Mouse (Mus musculus) hindbrain, embryonic 10.5 days (tissue): ENCODE results near the gene Ppp4r3a. TPM values are rescaled to one million over a fixed set of nuclear protein-coding genes. Genes with fewer than 3 reads are reported as not detected.
A peak's percentile ranks its signal among the peaks of the same experiment; 100 is the strongest.
"Not testable (repeated sequence)": the region's sequence is repeated elsewhere in the genome, so short reads cannot be mapped to it uniquely, and the experiment has no call there.

Source experiments
- DNase-seq: peaks from one replicate; pipeline ENCODE4 v3.0.0-alpha.2; 2017; ENCODE audit warnings: low spot score
- H3K27ac ChIP-seq: fragments of 300-500 bp; sonication (generic); 2 replicates; pipeline ENCODE4 v1.5.1; 2016; ENCODE audit warnings: mild to moderate bottlenecking, moderate library complexity
- H3K27me3 ChIP-seq: fragments of 300-500 bp; sonication (generic); 2 replicates; pipeline ENCODE4 v1.6.1; 2016; ENCODE audit warnings: mild to moderate bottlenecking; ENCODE audit not compliant: poor library complexity, insufficient read depth, severe bottlenecking
- H3K36me3 ChIP-seq: fragments of 300-500 bp; sonication (generic); 2 replicates; pipeline ENCODE4 v1.6.1; 2016; ENCODE audit warnings: mild to moderate bottlenecking, moderate library complexity
- H3K4me1 ChIP-seq: fragments of 300-500 bp; sonication (generic); replicated peaks from 2 replicates; pipeline ENCODE4 v1.6.1; 2016; ENCODE audit warnings: mild to moderate bottlenecking
- H3K4me3 ChIP-seq: fragments of 300-500 bp; sonication (generic); 2 replicates; pipeline ENCODE4 v1.5.1; 2016; ENCODE audit warnings: mild to moderate bottlenecking, moderate library complexity
- H3K9me3 ChIP-seq: fragments of 300-500 bp; sonication (generic); 2 replicates; pipeline ENCODE4 v1.6.1; 2016; ENCODE audit warnings: mild to moderate bottlenecking, moderate library complexity
- WGBS: fragments of 180-500 bp; shearing (Covaris S2); methylation state at CpG from one replicate; pipeline ENCODE4 v1.1.7; 2016; 5-methylcytosine and 5-hydroxymethylcytosine counted together
- polyA plus RNA-seq: library from polyadenylated mRNA; unstranded; fragments of >200 nt; fragmentation: Nextera tagmentation; extraction: Ambion mirVana; gene quantifications from 2 replicates; pipeline ENCODE4 v1.2.1, GENCODE M21; 2016

The Ppp4r3a gene
- polyA plus RNA-seq = 50.3 and 50.8 TPM in 2 replicates

DNA sequence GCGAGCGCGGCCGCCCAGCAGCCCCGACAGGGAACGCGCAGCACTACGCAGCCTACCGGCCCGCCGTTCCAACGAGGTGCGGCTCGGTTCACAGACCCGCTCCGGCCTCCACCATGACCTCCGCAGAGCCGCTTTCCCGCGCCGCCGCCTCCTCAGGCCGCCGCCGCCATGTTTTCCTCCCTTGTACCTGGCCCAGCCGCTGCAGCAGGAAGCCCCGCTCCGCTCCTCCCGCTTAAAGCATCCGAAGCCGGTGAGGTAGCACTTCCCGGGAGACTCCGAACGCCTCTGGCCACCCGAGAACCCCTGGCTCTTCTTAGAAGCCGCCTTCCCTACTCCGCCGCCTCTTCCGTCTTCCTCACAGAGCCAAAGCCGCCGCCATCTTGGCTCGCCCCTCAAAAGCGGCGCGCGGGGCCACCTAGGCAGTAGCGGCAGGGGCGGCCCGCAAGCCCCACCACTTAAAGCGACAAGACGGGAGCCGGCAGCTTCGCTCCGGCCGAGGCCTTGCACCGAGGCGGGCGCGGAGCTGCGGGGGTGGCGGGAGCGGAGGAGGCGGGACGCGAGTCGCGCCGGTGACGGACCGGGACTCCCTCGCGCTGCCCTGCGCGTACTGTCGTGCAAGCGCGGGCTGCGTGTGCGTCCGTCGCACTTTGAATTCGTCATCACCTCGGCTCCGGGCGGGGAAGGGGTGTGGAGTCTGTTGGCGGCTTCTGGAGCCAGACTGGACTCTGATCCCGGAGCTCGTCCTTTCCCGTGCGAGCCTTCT is at the start of gene Ppp4r3a:
Gene Ppp4r3a (minus strand): TSS at position 627 of the 763 bp plus-strand sequence.
- no peaks in the 10 kb centered on the region for H3K9me3 ChIP-seq
- H3K27me3 ChIP-seq = no peaks in the 10 kb centered on the region
- H3K4me3 ChIP-seq = peak within 1 kb of the TSS; percentile 99
- DNase-seq = peak; percentile 97
- H3K4me1 ChIP-seq = peaks cover 28% of the 10 kb centered on the region
- WGBS = under 1% methylated on average over 90 of the region's 90 CpGs
- peaks cover 30% of the 10 kb centered on the region for H3K36me3 ChIP-seq
- H3K27ac ChIP-seq = peak within 1 kb of the TSS; percentile 97

GRCm38 (mm10) chr12:101123013-101123412 is 39.5 kb upstream of the Ppp4r3a start:
- Histone ChIP-seq H3K4me3 (no peak overlapping the region), H3K9me3 (no peaks in the 10 kb centered on the region), H3K27me3 (no peaks in the 10 kb centered on the region), H3K36me3 (no peaks in the 10 kb centered on the region), H3K27ac (no peak overlapping the region), H3K4me1 (no peaks in the 10 kb centered on the region)
- WGBS = 23% methylated on average over 1 of the region's 1 CpGs
- DNase-seq = no peak

DNA sequence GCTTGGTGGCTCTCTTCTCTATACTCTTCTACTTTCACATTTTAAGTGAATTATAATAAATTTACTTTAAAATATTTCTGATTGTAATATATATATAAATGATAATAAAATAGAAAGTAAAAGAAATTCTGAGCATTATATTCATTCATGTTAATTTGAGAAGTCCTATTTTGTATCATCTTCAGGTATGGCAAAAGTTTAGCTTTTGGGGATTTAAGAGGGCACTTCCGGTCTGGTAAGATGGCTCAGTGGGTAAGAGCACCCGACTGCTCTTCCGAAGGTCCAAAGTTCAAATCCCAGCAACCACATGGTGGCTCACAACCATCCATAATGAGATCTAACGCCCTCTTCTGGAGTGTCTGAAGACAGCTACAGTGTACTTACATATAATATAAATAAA is 38.6 kb upstream of the Ppp4r3a start:
- not testable (repeated sequence) for H3K27ac ChIP-seq, H3K4me1 ChIP-seq, H3K4me3 ChIP-seq, H3K27me3 ChIP-seq, H3K9me3 ChIP-seq, DNase-seq, H3K36me3 ChIP-seq
- WGBS = 73% methylated on average over 4 of the region's 4 CpGs

- not testable (repeated sequence) for H3K27ac ChIP-seq, H3K4me3 ChIP-seq, H3K27me3 ChIP-seq, DNase-seq, H3K4me1 ChIP-seq, H3K36me3 ChIP-seq, H3K9me3 ChIP-seq
- 84% methylated on average over 3 of the region's 3 CpGs for WGBS
Measured at GRCm38 (mm10) chr12:101109794-101110585, 26.5 kb upstream of the Ppp4r3a start.

DNA sequence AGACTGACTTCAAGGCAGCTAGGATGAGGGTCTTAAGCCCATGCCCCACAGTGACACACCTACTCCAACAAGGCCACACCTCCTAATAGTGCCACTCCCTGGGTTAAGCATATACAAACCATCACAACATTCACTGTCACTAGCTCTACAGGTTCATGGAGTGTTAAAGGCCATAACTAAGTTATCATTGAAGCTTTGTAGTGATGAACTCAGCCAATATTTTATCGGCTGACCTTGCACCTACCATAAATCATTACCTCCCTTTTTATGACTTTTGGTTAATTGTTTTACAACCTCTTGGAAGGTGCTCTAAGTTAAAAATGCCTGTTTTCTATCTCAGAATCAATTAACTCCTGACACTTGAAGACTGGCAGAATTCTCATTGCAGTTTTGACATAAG is 24.2 kb upstream of the Ppp4r3a start:
- Histone ChIP-seq H3K27me3 (no peaks in the 10 kb centered on the region), H3K4me3 (no peak overlapping the region), H3K4me1 (no peaks in the 10 kb centered on the region), H3K9me3 (no peaks in the 10 kb centered on the region), H3K36me3 (no peaks in the 10 kb centered on the region), H3K27ac (no peak overlapping the region)
- DNase-seq = no peak
- WGBS = 91% methylated on average over 1 of the region's 1 CpGs

DNA sequence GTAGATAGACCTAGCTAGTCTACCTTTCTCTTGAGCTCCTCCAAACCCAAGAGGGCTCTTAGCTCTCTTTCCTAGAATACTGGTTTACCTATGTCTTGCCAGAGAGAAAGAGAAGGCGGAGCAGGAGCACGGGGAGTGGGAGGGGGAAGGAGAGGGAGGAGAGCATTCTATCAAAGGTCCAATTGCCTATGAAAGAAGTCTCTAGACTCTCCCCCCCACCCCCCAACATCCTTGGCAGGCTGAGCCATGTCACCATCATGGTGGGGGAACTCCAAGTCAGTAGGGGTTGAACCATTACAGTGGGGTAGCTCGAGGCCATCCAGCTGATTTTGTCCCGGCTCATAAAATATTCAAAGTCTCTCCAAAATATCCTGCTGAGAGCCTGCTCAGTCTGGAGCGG is 22.1 kb upstream of the Ppp4r3a start:
- WGBS = 54% methylated on average over 5 of the region's 5 CpGs
- H3K9me3 ChIP-seq = peaks cover 5% of the 10 kb centered on the region; the same call in 1 of the 2 replicates

DNA sequence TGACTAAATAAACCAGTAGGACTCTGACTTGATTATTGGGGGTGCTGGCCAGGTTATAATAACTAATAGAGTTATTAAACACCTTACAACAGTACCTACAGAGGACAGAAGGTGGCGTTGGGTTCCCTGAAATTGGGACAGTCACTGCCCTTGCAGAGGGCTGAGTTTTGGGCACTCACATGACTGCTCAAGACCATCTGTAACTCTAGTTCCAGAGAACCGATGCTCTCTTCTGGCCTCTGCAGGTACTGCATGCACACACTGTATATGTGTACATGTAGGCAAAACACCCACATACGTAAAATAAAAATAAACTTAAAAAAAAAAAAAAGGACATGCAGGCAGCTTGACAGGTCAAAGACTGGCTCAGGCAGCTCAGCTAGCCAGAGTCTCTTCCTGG is 19.1 kb upstream of the Ppp4r3a start:
- H3K27ac ChIP-seq = no peak overlapping the region
- H3K36me3 ChIP-seq = no peaks in the 10 kb centered on the region
- peaks cover 11% of the 10 kb centered on the region; the same call in 1 of the 2 replicates for H3K9me3 ChIP-seq
- no peak overlapping the region for H3K4me3 ChIP-seq
- no peaks in the 10 kb centered on the region for H3K4me1 ChIP-seq
- no peaks in the 10 kb centered on the region for H3K27me3 ChIP-seq
- WGBS = 73% methylated on average over 3 of the region's 3 CpGs
- peak; percentile 19 for DNase-seq

More for the DNA sequence above, 22.1 kb upstream of the Ppp4r3a start:
- DNase-seq = no peak
- H3K4me1 ChIP-seq = no peaks in the 10 kb centered on the region
- no peaks in the 10 kb centered on the region for H3K27me3 ChIP-seq
- H3K36me3 ChIP-seq = no peaks in the 10 kb centered on the region
- H3K27ac ChIP-seq = no peak overlapping the region
- H3K4me3 ChIP-seq = no peak overlapping the region

- not testable (repeated sequence) for DNase-seq, H3K27me3 ChIP-seq, H3K4me1 ChIP-seq, H3K27ac ChIP-seq, H3K4me3 ChIP-seq, H3K36me3 ChIP-seq
- 69% methylated on average over 3 of the region's 3 CpGs for WGBS
- peaks cover 17% of the 10 kb centered on the region; the same call in 1 of the 2 replicates for H3K9me3 ChIP-seq
Measured at GRCm38 (mm10) chr12:101093678-101094077, 10.2 kb upstream of the Ppp4r3a start.

- DNase-seq = no peak
- 70% methylated on average over 1 of the region's 1 CpGs for WGBS
- no peak overlapping the region for H3K27ac ChIP-seq
- H3K36me3 ChIP-seq = no peaks in the 10 kb centered on the region
- no peak overlapping the region for H3K4me3 ChIP-seq
- no peaks in the 10 kb centered on the region for H3K27me3 ChIP-seq
- no peaks in the 10 kb centered on the region for H3K4me1 ChIP-seq
- 0 out of 2 replicates have a peak, but pooled peaks cover 4% of the 10 kb centered on the region for H3K9me3 ChIP-seq
Measured at GRCm38 (mm10) chr12:101089955-101090354, 6.5 kb upstream of the Ppp4r3a start.

DNA sequence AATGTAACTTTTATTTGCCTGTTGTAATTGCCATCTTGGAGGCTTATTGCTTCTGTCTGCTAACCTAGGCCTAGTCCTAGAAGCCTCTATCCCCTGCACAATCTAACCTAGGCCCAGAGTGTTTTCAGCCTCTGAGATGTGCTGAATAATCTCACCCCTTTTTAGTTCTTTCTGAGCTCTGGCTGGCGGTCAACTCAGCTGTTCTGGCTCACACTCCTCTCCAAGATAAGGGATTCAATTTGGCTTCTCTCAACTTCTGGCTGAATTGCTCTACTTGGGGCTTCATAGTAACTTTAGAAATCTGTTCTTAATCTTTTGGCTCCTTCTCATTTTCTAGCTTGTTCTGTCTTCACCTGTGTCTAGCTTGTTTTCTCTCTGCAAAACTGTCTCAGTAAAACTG is 3.9 kb upstream of the Ppp4r3a start:
- Histone ChIP-seq H3K27ac (no peak overlapping the region), H3K36me3 (no peaks in the 10 kb centered on the region), H3K9me3 (0 out of 2 replicates have a peak, but pooled peaks cover 4% of the 10 kb centered on the region), H3K27me3 (no peaks in the 10 kb centered on the region), H3K4me3 (no peak overlapping the region), H3K4me1 (peaks cover 5% of the 10 kb centered on the region)
- 83% methylated on average over 1 of the region's 1 CpGs for WGBS
- no peak for DNase-seq

GRCm38 (mm10) chr12:101084881-101085666 is 1.6 kb upstream of the Ppp4r3a start:
- no peaks in the 10 kb centered on the region for H3K27me3 ChIP-seq
- H3K36me3 ChIP-seq = peaks cover 12% of the 10 kb centered on the region
- DNase-seq = no peak
- no peak overlapping the region for H3K27ac ChIP-seq
- H3K4me1 ChIP-seq = peaks cover 23% of the 10 kb centered on the region
- H3K4me3 ChIP-seq = peak overlapping the region; percentile 99; the same call in 1 of the 2 replicates
- 92% methylated on average over 9 of the region's 9 CpGs for WGBS
- no peaks in the 10 kb centered on the region for H3K9me3 ChIP-seq

- H3K9me3 ChIP-seq = no peaks in the 10 kb centered on the region
- H3K36me3 ChIP-seq = peaks cover 20% of the 10 kb centered on the region
- peaks cover 23% of the 10 kb centered on the region for H3K4me1 ChIP-seq
- no peaks in the 10 kb centered on the region for H3K27me3 ChIP-seq
- DNase-seq = no peak
- H3K27ac ChIP-seq = peak overlapping the region; percentile 97
- H3K4me3 ChIP-seq = peak overlapping the region; percentile 99
- 28% methylated on average over 4 of the region's 4 CpGs for WGBS
Measured at GRCm38 (mm10) chr12:101084237-101084636, 735 bp upstream of the Ppp4r3a start.
